Mouse (Mus musculus) liver, postnatal 0 days (tissue): ENCODE data around the gene Srl. TPM values are rescaled to one million over a fixed set of nuclear protein-coding genes. Genes with fewer than 3 reads are reported as not detected.
"Not testable (repeated sequence)": the region's sequence is repeated elsewhere in the genome, so short reads cannot be mapped to it uniquely, and the experiment has no call there.

Experiments
- ATAC-seq: fragments of 200-750 bp; cut with Nextera tagmentation; 2 replicates; pipeline ENCODE4 v1.8.0; 2017; ENCODE audit warnings: mild to moderate bottlenecking, moderate library complexity
- DNase-seq: peaks from one replicate; pipeline ENCODE4 v3.0.0-alpha.2; 2016
- H3K27ac ChIP-seq: fragments of 300-500 bp; sonication (generic); 2 replicates; pipeline ENCODE4 v1.5.1; 2014; ENCODE audit warnings: antibody characterized with exemption, moderate library complexity, mild to moderate bottlenecking, low read depth
- H3K27me3 ChIP-seq: fragments of 300-500 bp; sonication (generic); 2 replicates; pipeline ENCODE4 v1.6.1; 2014; ENCODE audit warnings: low read length, control low read depth, mixed read lengths; ENCODE audit not compliant: insufficient read depth
- H3K36me3 ChIP-seq: fragments of 300-500 bp; sonication (generic); replicated peaks from 2 replicates; pipeline ENCODE4 v1.6.1; 2014; ENCODE audit warnings: mild to moderate bottlenecking, control low read depth, low read length, moderate library complexity, mixed read lengths; ENCODE audit not compliant: insufficient read depth
- H3K4me1 ChIP-seq: fragments of 300-500 bp; sonication (generic); 2 replicates; pipeline ENCODE4 v1.6.1; 2014; ENCODE audit warnings: antibody characterized with exemption, mild to moderate bottlenecking, control low read depth; ENCODE audit not compliant: insufficient read depth
- H3K4me2 ChIP-seq: fragments of 300-500 bp; sonication (generic); 2 replicates; pipeline ENCODE4 v1.6.1; 2014; ENCODE audit warnings: low read depth, mild to moderate bottlenecking, low read length, moderate library complexity, mixed read lengths
- H3K4me3 ChIP-seq: fragments of 300-500 bp; sonication (generic); 2 replicates; pipeline ENCODE4 v1.5.1; 2014; ENCODE audit warnings: low read depth, low read length
- H3K9ac ChIP-seq: fragments of 300-500 bp; sonication (generic); replicated peaks from 2 replicates; pipeline ENCODE4 v1.6.1; 2014; ENCODE audit warnings: mild to moderate bottlenecking, moderate library complexity
- H3K9me3 ChIP-seq: fragments of 300-500 bp; sonication (generic); 2 replicates; pipeline ENCODE4 v1.6.1; 2016; ENCODE audit warnings: mild to moderate bottlenecking, control low read depth, low read length, mixed read lengths
- CTCF ChIP-seq: sonication (generic); IDR thresholded peaks from 2 replicates; pipeline ENCODE4 v1.5.1; 2016; ENCODE audit warnings: antibody characterized with exemption, low read depth
- EP300 ChIP-seq: IDR thresholded peaks from 2 replicates; pipeline ENCODE4 v1.6.1; 2016; ENCODE audit warnings: antibody characterized with exemption, low read depth, mild to moderate bottlenecking
- WGBS: fragments of 180-500 bp; shearing (Covaris S2); extraction: QIAGEN DNeasy Blood & Tissue Kit; methylation state at CpG from one replicate; pipeline ENCODE4 v1.1.7; 2014; ENCODE audit not compliant: insufficient replicate concordance; 5-methylcytosine and 5-hydroxymethylcytosine counted together
- polyA plus RNA-seq: library from polyadenylated mRNA; unstranded; fragments of >200 nt; fragmentation: Nextera tagmentation; extraction: Ambion mirVana; gene quantifications from 2 replicates; pipeline ENCODE4 v1.2.1, GENCODE M21; 2015

Srl gene
- polyA plus RNA-seq, 1 experiment from 2014 or later: 1.00 TPM

- Histone ChIP-seq H3K27me3 (no peaks in the 10 kb centered on the region), H3K36me3 (no peaks in the 10 kb centered on the region), H3K9ac (no peak overlapping the region), H3K9me3 (no peaks in the 10 kb centered on the region), H3K4me3 (no peak overlapping the region), H3K27ac (no peak overlapping the region), H3K4me2 (no peak overlapping the region), H3K4me1 (peaks cover 6% of the 10 kb centered on the region; the same call in 1 of the 2 replicates)
- WGBS: 74% methylated on average over 11 of the region's 11 CpGs
- DNase-seq (peak; percentile 90), ATAC-seq (peak; percentile 76)
- TF ChIP-seq CTCF (peak; percentile 94), EP300 (no peak)
Observed at GRCm38 (mm10) chr16:4489114-4489624, 52.4 kb downstream of the Srl start.

GRCm38 (mm10) chr16:4480616-4481265 is 60.9 kb downstream of the Srl start:
- no peak overlapping the region for H3K9ac ChIP-seq
- no peak overlapping the region for H3K4me3 ChIP-seq
- WGBS: 81% methylated on average over 5 of the region's 5 CpGs
- H3K4me2 ChIP-seq: no peak overlapping the region
- DNase-seq (no peak), ATAC-seq (no peak)
- H3K4me1 ChIP-seq: no peaks in the 10 kb centered on the region
- H3K9me3 ChIP-seq: no peaks in the 10 kb centered on the region
- no peak for TF ChIP-seq CTCF
- no peak for TF ChIP-seq EP300
- H3K36me3 ChIP-seq: no peaks in the 10 kb centered on the region
- no peaks in the 10 kb centered on the region for H3K27me3 ChIP-seq
- H3K27ac ChIP-seq: no peak overlapping the region

- H3K27ac ChIP-seq: peak overlapping the region; percentile 44
- H3K9ac ChIP-seq: no peak overlapping the region
- H3K27me3 ChIP-seq: no peaks in the 10 kb centered on the region
- peaks cover 10% of the 10 kb centered on the region; the same call in 1 of the 2 replicates for H3K4me1 ChIP-seq
- peak; percentile 27; the same call in 1 of the 2 replicates for ATAC-seq
- H3K9me3 ChIP-seq: no peaks in the 10 kb centered on the region
- TF ChIP-seq EP300 (no peak), CTCF (no peak)
- no peak overlapping the region for H3K4me3 ChIP-seq
- 66% methylated on average over 10 of the region's 10 CpGs for WGBS
- DNase-seq: peak; percentile 25
- H3K4me2 ChIP-seq: no peak overlapping the region
- no peaks in the 10 kb centered on the region for H3K36me3 ChIP-seq
Observed at GRCm38 (mm10) chr16:4477591-4478215, 63.9 kb downstream of the Srl start.

GRCm38 (mm10) chr16:4474882-4475803 is 66.5 kb downstream of the Srl start:
- 11% methylated on average over 42 of the region's 42 CpGs for WGBS
- Histone ChIP-seq H3K27ac (peak overlapping the region; percentile 80), H3K4me3 (peak overlapping the region; percentile 61), H3K9me3 (no peaks in the 10 kb centered on the region), H3K4me2 (peak overlapping the region; percentile 85), H3K36me3 (no peaks in the 10 kb centered on the region), H3K27me3 (no peaks in the 10 kb centered on the region), H3K9ac (peak overlapping the region; percentile 73), H3K4me1 (peaks cover 15% of the 10 kb centered on the region; the same call in 1 of the 2 replicates)
- peak; percentile 100 for TF ChIP-seq CTCF
- TF ChIP-seq EP300: no peak
- DNase-seq: peak; percentile 98
- ATAC-seq: peak; percentile 91

GRCm38 (mm10) chr16:4474040-4474881 is 67.4 kb downstream of the Srl start:
- Histone ChIP-seq H3K4me1 (peaks cover 18% of the 10 kb centered on the region; the same call in 1 of the 2 replicates), H3K4me2 (peak overlapping the region; percentile 85), H3K4me3 (peak overlapping the region; percentile 61), H3K27ac (peak overlapping the region; percentile 80), H3K9ac (peak overlapping the region; percentile 73)
- not testable (repeated sequence) for H3K9me3 ChIP-seq, H3K36me3 ChIP-seq, H3K27me3 ChIP-seq, DNase-seq
- peak; percentile 7; the same call in 1 of the 2 replicates for ATAC-seq
- WGBS: 56% methylated on average over 10 of the region's 10 CpGs
